Mouse (Mus musculus): ENCODE results near the gene C2cd4a. TPM values are rescaled to one million over a fixed set of nuclear protein-coding genes. Genes with fewer than 3 reads are reported as not detected.

The C2cd4a gene
- polyA plus RNA-seq (2015; fragmentation: Nextera tagmentation; extraction: Ambion mirVana), result 0.71 and 0.80 TPM in 2 replicates

DNA sequence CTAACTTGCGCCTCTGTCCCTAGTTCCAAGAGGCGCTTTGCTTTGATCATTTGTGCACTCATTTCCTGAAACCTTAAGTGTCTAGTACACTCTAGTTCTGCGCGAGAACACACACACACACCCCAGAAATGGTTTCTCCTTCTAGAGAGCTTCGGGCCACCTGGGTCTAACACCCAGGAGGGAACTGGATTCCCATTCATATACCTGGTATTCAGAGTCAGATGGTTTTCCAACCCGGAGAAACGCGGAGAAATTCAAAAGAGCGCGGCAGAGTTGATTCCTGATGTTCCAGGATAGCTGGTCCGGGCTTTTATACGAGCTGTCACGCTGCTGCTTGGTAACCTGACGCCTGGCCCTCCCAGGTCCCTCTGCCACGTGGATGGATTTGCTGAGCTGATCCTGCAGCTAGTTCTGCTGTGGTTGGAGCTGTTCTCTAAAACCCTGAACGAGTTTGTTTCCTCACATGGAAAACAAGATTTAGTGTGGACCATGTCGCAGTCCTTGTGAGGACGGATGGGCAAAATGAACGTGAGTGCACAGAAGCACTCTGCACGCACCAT is at the start of gene C2cd4a:
TSS of gene C2cd4a (minus strand) at position 285 of the 560 bp plus-strand sequence.
- H3K36me3 ChIP-seq, result no peaks in the 10 kb centered on the region
- peak within 1 kb of the TSS; percentile 31 for H3K9ac ChIP-seq
- no peaks in the 10 kb centered on the region for H3K9me3 ChIP-seq
- peaks cover 19% of the 10 kb centered on the region for H3K4me1 ChIP-seq (replicated peaks)
- no peak for ATAC-seq (ENCODE audit: low FRiP score, low read depth)
- H3K27ac ChIP-seq (replicated peaks), result no peak within 1 kb of the TSS
- H3K27me3 ChIP-seq, result peaks cover 44% of the 10 kb centered on the region
- peak within 1 kb of the TSS; percentile 85 for H3K4me2 ChIP-seq
- 5% methylated on average over 20 of the region's 20 CpGs for WGBS
- H3K4me3 ChIP-seq, result peak within 1 kb of the TSS; percentile 64

DNA sequence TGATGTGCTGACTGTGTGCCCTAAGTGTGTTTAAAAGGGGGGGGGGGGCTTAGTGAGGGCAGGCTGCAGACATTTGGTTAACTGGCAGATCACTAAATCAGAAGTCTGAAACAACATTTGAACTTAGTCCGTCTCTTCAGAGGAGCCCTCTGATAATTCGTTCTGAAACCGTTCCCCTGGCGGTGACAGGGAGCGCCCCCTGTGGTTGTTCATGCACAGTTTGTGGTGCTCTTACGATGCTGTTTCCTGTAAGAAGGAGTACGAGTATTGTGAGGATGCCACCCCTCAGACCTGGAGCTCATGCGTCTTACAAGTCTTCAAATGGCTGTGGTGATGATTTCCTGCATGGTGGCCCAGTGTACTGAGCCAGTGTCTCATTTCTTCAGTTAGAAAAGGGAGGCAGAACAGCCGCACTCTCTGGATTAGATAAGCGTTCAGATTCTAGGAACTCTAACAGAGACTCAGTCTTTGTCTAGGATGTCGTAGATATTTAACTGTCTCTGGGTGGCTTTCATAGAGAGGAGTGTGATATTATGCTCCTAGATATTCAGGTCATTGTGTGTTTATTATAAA is 46.2 kb upstream of the C2cd4a start:
- Histone ChIP-seq H3K4me2 (no peak overlapping the region), H3K27me3 (no peaks in the 10 kb centered on the region)
- WGBS, result 90% methylated on average over 11 of the region's 11 CpGs

DNA sequence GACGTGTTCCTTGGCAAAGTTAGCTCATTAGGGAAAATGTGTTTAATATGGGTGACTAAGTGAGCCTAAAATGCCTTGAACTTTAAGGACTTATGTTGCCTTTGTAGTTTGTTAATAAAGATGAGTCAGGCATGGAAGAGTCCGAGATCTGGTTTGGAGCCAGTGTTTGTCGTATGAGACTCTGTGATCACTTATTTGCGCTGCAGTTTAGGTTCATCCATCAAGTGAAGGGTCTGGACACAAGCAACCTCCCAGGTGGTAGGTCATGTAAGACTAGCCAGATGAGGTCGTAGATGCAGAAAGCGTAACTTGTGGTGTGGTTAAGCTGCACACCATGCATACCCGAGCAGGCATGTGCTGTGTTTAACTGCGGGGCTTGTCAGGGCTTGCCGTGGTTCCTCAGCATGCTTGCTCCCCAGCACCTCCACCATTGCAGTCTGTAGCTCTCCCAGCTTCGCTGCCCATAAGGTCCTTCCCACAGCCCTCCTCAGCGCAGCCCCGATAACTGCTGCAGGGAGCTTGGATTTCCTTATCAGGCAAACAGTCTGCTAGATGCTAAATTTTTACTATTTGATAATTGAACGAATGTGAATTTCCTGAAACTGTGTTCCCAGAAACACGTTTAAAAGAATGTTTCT is 45.1 kb upstream of the C2cd4a start:
- ATAC-seq (ENCODE audit: low FRiP score, low read depth), result no peak
- Histone ChIP-seq H3K9ac (no peak overlapping the region), H3K27ac (replicated peaks) (no peak overlapping the region), H3K4me1 (replicated peaks) (no peaks in the 10 kb centered on the region), H3K27me3 (no peaks in the 10 kb centered on the region), H3K36me3 (peaks cover 4% of the 10 kb centered on the region), H3K9me3 (no peaks in the 10 kb centered on the region), H3K4me3 (no peak overlapping the region), H3K4me2 (no peak overlapping the region)
- WGBS, result 88% methylated on average over 14 of the region's 14 CpGs

More for the DNA sequence above, 46.2 kb upstream of the C2cd4a start:
- H3K36me3 ChIP-seq, result peaks cover 5% of the 10 kb centered on the region
- no peak for ATAC-seq (ENCODE audit: low FRiP score, low read depth)
- H3K27ac ChIP-seq (replicated peaks), result no peak overlapping the region
- no peaks in the 10 kb centered on the region for H3K4me1 ChIP-seq (replicated peaks)
- H3K4me3 ChIP-seq, result no peak overlapping the region
- no peaks in the 10 kb centered on the region for H3K9me3 ChIP-seq
- no peak overlapping the region for H3K9ac ChIP-seq

GRCm38 (mm10) chr9:67875337-67875736 is 43.2 kb upstream of the C2cd4a start:
- Histone ChIP-seq H3K9ac (no peak overlapping the region), H3K4me3 (no peak overlapping the region), H3K4me1 (replicated peaks) (no peaks in the 10 kb centered on the region), H3K36me3 (no peaks in the 10 kb centered on the region; the same call in 1 of the 2 replicates), H3K4me2 (no peak overlapping the region), H3K27ac (replicated peaks) (no peak overlapping the region), H3K9me3 (no peaks in the 10 kb centered on the region), H3K27me3 (no peaks in the 10 kb centered on the region)
- 51% methylated on average over 2 of the region's 2 CpGs for WGBS
- no peak for ATAC-seq (ENCODE audit: low FRiP score, low read depth)

GRCm38 (mm10) chr9:67874522-67875222 is 42.5 kb upstream of the C2cd4a start:
- Histone ChIP-seq H3K9me3 (no peaks in the 10 kb centered on the region), H3K4me2 (no peak overlapping the region), H3K27me3 (no peaks in the 10 kb centered on the region), H3K9ac (no peak overlapping the region), H3K4me3 (no peak overlapping the region), H3K36me3 (no peaks in the 10 kb centered on the region), H3K4me1 (replicated peaks) (no peaks in the 10 kb centered on the region), H3K27ac (replicated peaks) (no peak overlapping the region)
- WGBS, result 73% methylated on average over 7 of the region's 7 CpGs
- ATAC-seq (ENCODE audit: low FRiP score, low read depth), result no peak

DNA sequence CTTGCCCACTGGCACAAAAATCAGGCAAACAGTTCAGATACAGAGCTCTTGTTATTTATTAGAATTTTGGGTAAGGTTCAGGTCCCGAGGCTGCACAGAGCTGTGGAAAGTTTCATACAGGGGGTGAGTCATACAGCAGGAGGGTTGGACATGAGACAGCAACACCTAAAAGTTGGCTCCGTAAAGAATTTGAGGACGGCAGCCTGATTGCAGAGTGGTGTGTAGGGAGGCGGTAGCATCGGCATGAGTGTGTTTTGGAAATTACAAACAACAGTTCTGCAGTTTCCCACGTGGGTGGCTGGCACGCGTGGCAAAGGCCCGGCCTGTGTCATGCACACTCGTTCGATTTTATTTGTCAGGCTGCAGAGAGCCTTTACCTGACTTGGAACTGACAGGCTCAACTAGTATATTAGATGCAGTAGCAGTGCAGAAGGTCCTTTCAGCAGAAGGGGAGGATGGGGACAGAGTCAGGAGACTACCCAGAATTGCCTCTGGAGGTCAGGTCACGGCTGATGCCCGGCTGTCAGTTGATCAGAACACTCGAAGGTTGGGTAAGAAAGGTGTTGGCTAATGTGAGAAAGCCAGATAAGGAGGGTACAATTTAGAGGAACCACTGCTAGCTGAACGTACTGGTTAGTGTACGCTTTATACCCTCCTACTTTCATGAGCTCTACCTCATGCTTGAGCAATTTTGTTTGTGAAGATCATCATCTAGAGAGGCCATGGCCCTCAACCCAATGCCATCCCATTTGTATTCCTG is 37.7 kb upstream of the C2cd4a start:
- Histone ChIP-seq H3K4me3 (no peak overlapping the region), H3K9ac (no peak overlapping the region), H3K4me1 (replicated peaks) (no peaks in the 10 kb centered on the region), H3K36me3 (no peaks in the 10 kb centered on the region), H3K27me3 (no peaks in the 10 kb centered on the region), H3K27ac (replicated peaks) (no peak overlapping the region), H3K4me2 (no peak overlapping the region), H3K9me3 (no peaks in the 10 kb centered on the region)
- no peak for ATAC-seq (ENCODE audit: low FRiP score, low read depth)
- WGBS, result 91% methylated on average over 16 of the region's 16 CpGs

DNA sequence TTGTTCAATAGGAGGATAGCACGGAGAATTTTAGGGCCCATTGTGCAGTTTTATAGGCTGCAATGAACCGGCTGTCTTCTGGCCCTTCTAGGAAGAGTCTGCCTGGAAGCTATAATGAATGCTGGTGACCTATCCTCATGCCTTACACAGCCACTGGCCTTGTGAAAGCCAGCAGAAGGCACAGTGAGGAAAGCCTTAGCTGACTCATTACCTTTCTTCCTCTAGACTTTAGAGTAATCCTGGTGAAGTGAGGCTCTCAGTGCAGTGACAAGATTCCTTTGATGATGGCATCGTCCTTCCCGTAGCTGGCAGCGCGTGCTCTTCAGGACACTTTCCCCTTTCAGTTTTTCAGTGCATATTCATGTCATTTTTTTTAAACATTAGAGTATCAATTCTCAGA is 35.3 kb upstream of the C2cd4a start:
- no peaks in the 10 kb centered on the region for H3K36me3 ChIP-seq
- H3K9ac ChIP-seq, result no peak overlapping the region
- H3K4me1 ChIP-seq (replicated peaks), result no peaks in the 10 kb centered on the region
- ATAC-seq (ENCODE audit: low FRiP score, low read depth), result no peak
- no peaks in the 10 kb centered on the region for H3K27me3 ChIP-seq
- H3K9me3 ChIP-seq, result no peaks in the 10 kb centered on the region
- 74% methylated on average over 6 of the region's 6 CpGs for WGBS
- no peak overlapping the region for H3K4me3 ChIP-seq
- H3K4me2 ChIP-seq, result no peak overlapping the region
- H3K27ac ChIP-seq (replicated peaks), result no peak overlapping the region

GRCm38 (mm10) chr9:67865411-67865810 is 33.3 kb upstream of the C2cd4a start:
- no peaks in the 10 kb centered on the region for H3K27me3 ChIP-seq
- 78% methylated on average over 7 of the region's 7 CpGs for WGBS
- no peak for ATAC-seq (ENCODE audit: low FRiP score, low read depth)

DNA sequence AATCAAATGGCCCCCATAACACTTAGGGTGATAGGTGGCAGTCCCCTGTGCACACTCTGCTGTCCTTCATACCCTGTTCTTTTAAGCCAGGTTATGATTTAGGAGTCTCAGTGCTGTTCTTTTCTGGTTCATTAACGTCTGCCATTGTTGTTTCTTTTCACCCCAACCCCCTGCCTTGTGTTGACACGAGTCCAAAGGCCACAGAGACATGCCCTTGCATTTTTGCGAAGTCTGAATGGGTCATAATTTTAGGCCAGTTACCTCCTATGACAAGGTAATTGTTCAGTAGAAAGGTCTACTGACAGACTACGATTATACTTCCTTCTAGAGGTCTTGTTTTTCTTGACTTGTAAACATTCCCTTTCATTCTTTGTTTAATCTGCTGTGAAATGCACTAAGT is 31.9 kb upstream of the C2cd4a start:
- no peak overlapping the region for H3K27ac ChIP-seq (replicated peaks)
- no peak overlapping the region for H3K9ac ChIP-seq
- no peak overlapping the region for H3K4me3 ChIP-seq
- H3K4me1 ChIP-seq (replicated peaks), result no peaks in the 10 kb centered on the region
- ATAC-seq (ENCODE audit: low FRiP score, low read depth), result no peak
- H3K36me3 ChIP-seq, result no peaks in the 10 kb centered on the region
- H3K4me2 ChIP-seq, result no peak overlapping the region
- no peaks in the 10 kb centered on the region for H3K27me3 ChIP-seq
- 20% methylated on average over 4 of the region's 4 CpGs for WGBS
- no peaks in the 10 kb centered on the region for H3K9me3 ChIP-seq

More at GRCm38 (mm10) chr9:67865411-67865810, 33.3 kb upstream of the C2cd4a start:
- H3K9me3 ChIP-seq, result no peaks in the 10 kb centered on the region
- H3K4me1 ChIP-seq (replicated peaks), result no peaks in the 10 kb centered on the region
- no peaks in the 10 kb centered on the region for H3K36me3 ChIP-seq
- H3K9ac ChIP-seq, result no peak overlapping the region
- H3K27ac ChIP-seq (replicated peaks), result no peak overlapping the region
- no peak overlapping the region for H3K4me2 ChIP-seq
- H3K4me3 ChIP-seq, result no peak overlapping the region

GRCm38 (mm10) chr9:67863332-67863731 is 31.2 kb upstream of the C2cd4a start:
- peaks cover 3% of the 10 kb centered on the region; the same call in 1 of the 2 replicates for H3K36me3 ChIP-seq
- H3K4me3 ChIP-seq, result no peak overlapping the region
- H3K9me3 ChIP-seq, result no peaks in the 10 kb centered on the region
- H3K27me3 ChIP-seq, result no peaks in the 10 kb centered on the region
- H3K9ac ChIP-seq, result no peak overlapping the region
- H3K27ac ChIP-seq (replicated peaks), result no peak overlapping the region
- WGBS, result 93% methylated on average over 5 of the region's 5 CpGs
- ATAC-seq (ENCODE audit: low FRiP score, low read depth), result no peak
- no peak overlapping the region for H3K4me2 ChIP-seq
- no peaks in the 10 kb centered on the region for H3K4me1 ChIP-seq (replicated peaks)

- Histone ChIP-seq H3K4me1 (replicated peaks) (no peaks in the 10 kb centered on the region), H3K4me2 (no peak overlapping the region), H3K9me3 (no peaks in the 10 kb centered on the region), H3K9ac (no peak overlapping the region), H3K36me3 (peaks cover 13% of the 10 kb centered on the region), H3K4me3 (no peak overlapping the region), H3K27ac (replicated peaks) (no peak overlapping the region), H3K27me3 (no peaks in the 10 kb centered on the region)
- 91% methylated on average over 2 of the region's 2 CpGs for WGBS
- no peak for ATAC-seq (ENCODE audit: low FRiP score, low read depth)
These were observed 28.1 kb upstream of the C2cd4a start for GRCm38 (mm10) chr9:67860273-67860672.

Data from hindbrain, embryonic 15.5 days (tissue).